Mouse (Mus musculus) limb, embryonic 12.5 days (tissue): ENCODE measurements around the gene Tmub1. TPM values are rescaled to one million over a fixed set of nuclear protein-coding genes. Genes with fewer than 3 reads are reported as not detected.

ENCODE experiments used
- ATAC-seq: fragments of 200-750 bp; cut with Nextera tagmentation; 2 replicates; pipeline ENCODE4 v1.8.0; 2017; ENCODE audit warnings: low read depth, moderate TSS enrichment; ENCODE audit not compliant: insufficient number of reproducible peaks, insufficient read depth, low FRiP score, low TSS enrichment
- H3K27ac ChIP-seq: fragments of 300-500 bp; sonication (generic); 2 replicates; pipeline ENCODE4 v1.5.1; 2016; ENCODE audit warnings: mild to moderate bottlenecking, moderate library complexity
- H3K27me3 ChIP-seq: fragments of 300-500 bp; sonication (generic); 2 replicates; pipeline ENCODE4 v1.6.1; 2016; ENCODE audit warnings: mild to moderate bottlenecking, moderate library complexity
- H3K36me3 ChIP-seq: fragments of 300-500 bp; sonication (generic); 2 replicates; pipeline ENCODE4 v1.6.1; 2016; ENCODE audit warnings: mild to moderate bottlenecking, moderate library complexity
- H3K4me1 ChIP-seq: fragments of 300-500 bp; sonication (generic); replicated peaks from 2 replicates; pipeline ENCODE4 v1.6.1; 2016
- H3K4me2 ChIP-seq: fragments of 300-500 bp; sonication (generic); 2 replicates; pipeline ENCODE4 v1.6.1; 2016; ENCODE audit warnings: mild to moderate bottlenecking, moderate library complexity
- H3K4me3 ChIP-seq: fragments of 300-500 bp; sonication (generic); replicated peaks from 2 replicates; pipeline ENCODE4 v1.5.1; 2016; ENCODE audit warnings: mild to moderate bottlenecking
- H3K9ac ChIP-seq: fragments of 300-500 bp; sonication (generic); replicated peaks from 2 replicates; pipeline ENCODE4 v1.6.1; 2016; ENCODE audit warnings: mild to moderate bottlenecking, moderate library complexity
- H3K9me3 ChIP-seq: fragments of 300-500 bp; sonication (generic); 2 replicates; pipeline ENCODE4 v1.6.1; 2016; ENCODE audit warnings: mild to moderate bottlenecking, moderate library complexity
- WGBS: fragments of 180-500 bp; shearing (Covaris S2); methylation state at CpG from one replicate; pipeline ENCODE4 v1.1.7; 2016; 5-methylcytosine and 5-hydroxymethylcytosine counted together
- polyA plus RNA-seq: library from polyadenylated mRNA; unstranded; fragments of >200 nt; fragmentation: Nextera tagmentation; extraction: Ambion mirVana; gene quantifications from 2 replicates; pipeline ENCODE4 v1.2.1, GENCODE M21; 2016

Tmub1 gene
- polyA plus RNA-seq, 1 experiment from 2014 or later: 21.0 TPM

GRCm38 (mm10) chr5:24481647-24482046 lies 34.0 kb upstream of the Tmub1 start:
- Histone ChIP-seq H3K4me2 (no peak overlapping the region), H3K27ac (no peak overlapping the region), H3K9me3 (no peaks in the 10 kb centered on the region), H3K9ac (no peak overlapping the region), H3K4me3 (no peak overlapping the region), H3K27me3 (peaks cover 9% of the 10 kb centered on the region; the same call in 1 of the 2 replicates), H3K4me1 (peaks cover 53% of the 10 kb centered on the region), H3K36me3 (peaks cover 86% of the 10 kb centered on the region)
- 3% methylated on average over 3 of the region's 4 CpGs for WGBS
- peak; percentile 56 for ATAC-seq

DNA sequence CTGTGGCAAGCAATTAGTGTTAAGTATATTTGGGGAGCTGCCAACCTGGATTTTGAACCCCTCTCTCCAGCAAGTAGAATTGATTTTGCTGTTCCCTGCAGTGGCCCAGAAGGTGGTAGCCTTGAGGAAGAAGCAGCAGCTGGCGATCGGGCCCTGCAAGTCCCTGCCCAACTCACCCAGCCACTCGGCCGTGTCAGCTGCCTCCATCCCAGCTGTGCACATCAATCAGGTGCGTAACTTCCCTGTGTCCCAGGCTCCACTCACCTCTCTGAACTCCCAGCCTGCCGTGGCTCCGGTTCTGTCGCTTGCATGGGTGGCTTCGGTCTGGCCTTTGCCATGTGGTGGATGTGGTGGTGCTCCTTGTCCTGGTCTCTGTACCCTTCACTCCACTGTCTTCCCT lies 30.3 kb upstream of the Tmub1 start:
- no peak overlapping the region for H3K27ac ChIP-seq
- no peak overlapping the region for H3K9ac ChIP-seq
- no peak for ATAC-seq
- WGBS: 90% methylated on average over 9 of the region's 9 CpGs
- peaks cover 49% of the 10 kb centered on the region for H3K4me1 ChIP-seq
- no peaks in the 10 kb centered on the region for H3K9me3 ChIP-seq
- no peak overlapping the region for H3K4me3 ChIP-seq
- H3K27me3 ChIP-seq: peaks cover 28% of the 10 kb centered on the region
- H3K4me2 ChIP-seq: no peak overlapping the region
- peaks cover 76% of the 10 kb centered on the region for H3K36me3 ChIP-seq

DNA sequence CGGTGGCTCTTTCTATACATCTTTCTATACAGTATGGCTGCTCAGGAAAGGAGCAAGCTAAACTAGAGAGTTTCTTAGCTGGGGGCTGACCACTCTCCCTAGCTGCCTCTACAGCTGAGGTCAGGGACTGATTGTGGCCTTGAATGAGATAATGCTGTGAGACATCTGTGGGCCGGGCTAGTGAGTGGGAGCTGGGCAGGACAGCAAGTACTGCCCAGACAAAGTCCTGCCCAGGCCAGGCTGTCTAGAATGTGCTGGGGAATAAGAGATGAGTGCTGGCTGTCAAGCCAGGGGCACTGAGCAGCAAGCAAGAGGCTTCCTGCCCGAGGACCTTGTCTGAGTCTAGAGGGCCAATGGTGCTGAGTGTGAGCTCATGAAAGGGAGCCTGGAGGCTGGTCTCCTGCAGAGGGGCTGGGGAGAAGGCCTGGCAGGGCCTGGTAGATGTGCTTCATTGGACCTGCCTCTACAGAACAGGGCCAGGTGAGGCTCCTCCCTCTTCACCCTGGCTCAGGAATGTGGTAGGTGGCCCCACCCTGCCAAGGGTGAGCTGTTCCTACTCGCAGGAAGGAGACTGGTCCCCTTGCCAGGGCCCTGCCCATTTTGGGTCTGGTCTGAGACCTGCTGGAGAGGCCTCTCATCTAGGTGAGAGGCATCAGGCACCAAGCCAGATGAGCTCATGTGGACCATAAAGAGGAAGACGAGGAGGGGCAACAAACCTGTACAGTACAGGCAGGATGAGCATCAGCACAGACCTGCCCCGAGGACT lies 28.0 kb upstream of the Tmub1 start:
- Histone ChIP-seq H3K36me3 (peaks cover 56% of the 10 kb centered on the region), H3K27me3 (peaks cover 32% of the 10 kb centered on the region), H3K4me2 (peak overlapping the region; percentile 89), H3K9me3 (no peaks in the 10 kb centered on the region), H3K27ac (no peak overlapping the region), H3K4me3 (peak overlapping the region; percentile 52), H3K4me1 (peaks cover 39% of the 10 kb centered on the region), H3K9ac (no peak overlapping the region)
- 73% methylated on average over 6 of the region's 6 CpGs for WGBS
- ATAC-seq: no peak

DNA sequence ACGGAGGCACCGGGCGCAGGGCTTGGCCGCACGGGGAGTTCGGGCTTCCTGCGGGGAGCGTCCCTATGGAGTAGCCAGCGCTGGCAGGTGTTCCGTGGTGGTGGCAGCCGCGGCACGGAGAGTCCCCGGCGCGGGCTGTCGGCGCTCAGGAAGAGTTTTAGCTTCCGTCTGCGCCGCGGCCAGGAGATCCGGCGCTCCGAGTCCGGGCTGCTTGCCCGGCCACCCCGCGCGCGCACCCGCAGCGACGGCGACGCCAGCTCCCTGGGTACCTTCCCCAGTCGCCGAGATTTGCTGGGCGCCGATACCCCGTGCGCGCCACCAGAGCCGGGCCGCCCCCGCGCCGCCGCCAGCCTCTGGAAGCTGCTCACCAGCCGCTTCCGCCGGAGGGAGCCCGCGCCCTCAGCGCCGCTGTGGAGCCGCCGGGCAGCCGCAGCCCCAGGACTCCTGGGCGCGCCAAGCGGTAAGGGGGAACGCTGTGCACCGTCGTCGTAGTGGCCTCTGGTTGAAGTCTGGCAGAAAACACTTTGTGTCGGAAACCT lies 27.1 kb upstream of the Tmub1 start:
- ATAC-seq: no peak
- peak overlapping the region; percentile 89 for H3K4me2 ChIP-seq
- peak overlapping the region; percentile 52 for H3K4me3 ChIP-seq
- peak overlapping the region; percentile 73 for H3K9ac ChIP-seq
- 2% methylated on average over 58 of the region's 67 CpGs for WGBS
- peaks cover 47% of the 10 kb centered on the region for H3K36me3 ChIP-seq
- peaks cover 32% of the 10 kb centered on the region for H3K27me3 ChIP-seq
- H3K9me3 ChIP-seq: no peaks in the 10 kb centered on the region
- H3K4me1 ChIP-seq: peaks cover 39% of the 10 kb centered on the region
- peak overlapping the region; percentile 73; the same call in 1 of the 2 replicates for H3K27ac ChIP-seq

DNA sequence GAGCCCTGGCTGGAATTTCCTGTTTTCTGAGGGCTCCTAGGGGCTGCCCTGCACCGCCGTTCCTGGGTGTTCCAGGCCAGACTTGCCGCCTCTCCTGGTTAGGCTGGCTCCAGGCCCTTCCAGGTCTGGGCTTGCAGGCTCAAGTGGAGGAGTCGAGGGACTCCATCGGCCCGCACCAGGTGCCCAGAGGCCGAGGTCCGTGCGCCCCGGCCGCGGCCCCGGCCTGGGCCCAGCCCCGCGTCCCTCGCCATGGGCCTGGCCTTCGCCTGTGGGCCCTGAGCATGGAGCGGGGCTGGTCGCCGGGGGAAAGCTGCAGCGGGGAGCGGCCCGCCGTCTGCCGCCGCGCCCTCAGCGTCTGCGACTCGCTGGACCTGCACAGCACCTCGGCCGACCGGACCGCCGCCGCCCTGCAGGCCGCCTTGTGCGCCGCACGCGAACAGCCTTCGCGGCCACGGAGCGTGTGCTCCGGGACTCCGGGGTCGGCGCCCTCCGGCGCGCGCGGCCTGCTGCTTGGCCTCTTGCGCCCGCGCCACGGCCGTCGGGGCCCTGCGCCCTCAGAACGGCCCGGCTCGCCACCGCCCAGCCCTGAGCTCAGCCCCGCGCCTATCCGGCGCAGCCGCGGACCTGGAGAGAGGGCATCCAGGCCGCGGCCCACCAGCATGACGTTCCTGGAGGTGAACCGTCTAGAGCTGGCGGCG lies 26.5 kb upstream of the Tmub1 start:
- under 1% methylated on average over 76 of the region's 77 CpGs for WGBS

GRCm38 (mm10) chr5:24472884-24473619 lies 25.4 kb upstream of the Tmub1 start:
- H3K36me3 ChIP-seq: peaks cover 30% of the 10 kb centered on the region
- 0 out of 2 replicates have a peak overlapping the region, but pooled peaks have one; percentile 18 for H3K9ac ChIP-seq
- peak overlapping the region; percentile 51 for H3K27ac ChIP-seq
- H3K4me3 ChIP-seq: 0 out of 2 replicates have a peak overlapping the region, but pooled peaks have one; percentile 11
- H3K4me1 ChIP-seq: peaks cover 39% of the 10 kb centered on the region
- peaks cover 32% of the 10 kb centered on the region for H3K27me3 ChIP-seq
- WGBS: 10% methylated on average over 7 of the region's 7 CpGs
- 0 out of 2 replicates have a peak, but pooled peaks have one; percentile 5 for ATAC-seq
- H3K9me3 ChIP-seq: no peaks in the 10 kb centered on the region
- peak overlapping the region; percentile 89 for H3K4me2 ChIP-seq

More for the DNA sequence above, 26.5 kb upstream of the Tmub1 start:
- Histone ChIP-seq H3K36me3 (peaks cover 41% of the 10 kb centered on the region), H3K4me3 (peak overlapping the region; percentile 52), H3K27ac (peak overlapping the region; percentile 73), H3K9ac (peak overlapping the region; percentile 73), H3K27me3 (peaks cover 32% of the 10 kb centered on the region), H3K4me2 (peak overlapping the region; percentile 89), H3K9me3 (no peaks in the 10 kb centered on the region), H3K4me1 (peaks cover 39% of the 10 kb centered on the region)
- no peak for ATAC-seq

- peaks cover 47% of the 10 kb centered on the region for H3K4me1 ChIP-seq
- H3K4me3 ChIP-seq: no peak overlapping the region
- H3K27ac ChIP-seq: no peak overlapping the region
- peaks cover 31% of the 10 kb centered on the region for H3K27me3 ChIP-seq
- H3K9me3 ChIP-seq: no peaks in the 10 kb centered on the region
- peaks cover 9% of the 10 kb centered on the region; the same call in 1 of the 2 replicates for H3K36me3 ChIP-seq
- no peak overlapping the region for H3K9ac ChIP-seq
- WGBS: 15% methylated on average over 5 of the region's 5 CpGs
- no peak for ATAC-seq
- H3K4me2 ChIP-seq: no peak overlapping the region
Measured at GRCm38 (mm10) chr5:24470600-24470999, 22.9 kb upstream of the Tmub1 start.

DNA sequence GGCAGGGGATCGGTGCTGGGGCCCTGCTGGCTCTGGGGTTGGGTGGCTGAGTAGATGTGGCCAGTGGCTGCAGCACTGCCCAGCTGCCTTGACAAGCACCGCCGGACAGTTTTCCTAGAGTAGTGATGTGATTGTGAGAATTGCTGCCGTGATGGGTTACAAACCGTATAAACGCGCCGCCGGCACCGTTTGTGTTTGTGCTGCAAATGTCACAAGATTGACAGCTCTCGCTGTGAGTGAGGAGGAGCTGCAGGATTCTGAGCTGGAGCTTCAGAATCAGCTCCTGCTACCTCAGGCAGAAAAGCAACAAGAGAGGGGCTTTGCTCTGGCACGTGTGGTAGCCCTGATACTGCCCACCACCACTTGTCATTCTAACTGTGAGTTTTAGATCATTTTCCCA lies 19.1 kb upstream of the Tmub1 start:
- 75% methylated on average over 12 of the region's 12 CpGs for WGBS
- Histone ChIP-seq H3K4me3 (no peak overlapping the region), H3K27me3 (no peaks in the 10 kb centered on the region), H3K27ac (no peak overlapping the region), H3K9ac (no peak overlapping the region), H3K4me2 (no peak overlapping the region), H3K4me1 (peaks cover 9% of the 10 kb centered on the region; the same call in 1 of the 2 replicates), H3K36me3 (peaks cover 8% of the 10 kb centered on the region), H3K9me3 (no peaks in the 10 kb centered on the region)
- ATAC-seq: no peak

GRCm38 (mm10) chr5:24455613-24456012 lies 8.0 kb upstream of the Tmub1 start:
- Histone ChIP-seq H3K27me3 (no peaks in the 10 kb centered on the region), H3K36me3 (peaks cover 45% of the 10 kb centered on the region), H3K4me2 (peak overlapping the region; percentile 99; the same call in 1 of the 2 replicates), H3K9me3 (no peaks in the 10 kb centered on the region), H3K4me1 (peaks cover 45% of the 10 kb centered on the region), H3K9ac (peak overlapping the region; percentile 14), H3K27ac (peak overlapping the region; percentile 42), H3K4me3 (no peak overlapping the region)
- no peak for ATAC-seq
- 78% methylated on average over 7 of the region's 7 CpGs for whole genome bisulfite sequencing

GRCm38 (mm10) chr5:24455076-24455475 lies 7.4 kb upstream of the Tmub1 start:
- Histone ChIP-seq H3K36me3 (peaks cover 41% of the 10 kb centered on the region), H3K27ac (peak overlapping the region; percentile 42; the same call in 1 of the 2 replicates), H3K4me3 (no peak overlapping the region), H3K9ac (peak overlapping the region; percentile 14; the same call in 1 of the 2 replicates), H3K4me2 (peak overlapping the region; percentile 99), H3K4me1 (peaks cover 45% of the 10 kb centered on the region), H3K9me3 (no peaks in the 10 kb centered on the region), H3K27me3 (no peaks in the 10 kb centered on the region)
- WGBS: 73% methylated on average over 3 of the region's 3 CpGs
- no peak for ATAC-seq
